Mouse (Mus musculus): ENCODE measurements around the gene Cdrt4. TPM values are rescaled to one million over a fixed set of nuclear protein-coding genes. Genes with fewer than 3 reads are reported as not detected.

Gene Cdrt4
- total and polyA plus RNA-seq, 2 experiments from 2014 or later, result 0.35 TPM; not detected in 1

- Histone ChIP-seq H3K9ac (replicated peaks; ENCODE audit: low read length) (no peak overlapping the region), H3K4me3 (ENCODE audit: low read length) (no peak overlapping the region), H3K4me2 (ENCODE audit: low read depth, low read length) (no peak overlapping the region), H3K4me1 (ENCODE audit: insufficient read depth, low read length) (no peaks in the 10 kb centered on the region), H3K27ac (no peak overlapping the region), H3K36me3 (ENCODE audit: insufficient read depth, low read length) (no peaks in the 10 kb centered on the region), H3K27me3 (ENCODE audit: insufficient read depth, low read length) (no peaks in the 10 kb centered on the region), H3K9me3 (ENCODE audit: low read length) (no peaks in the 10 kb centered on the region)
- no peak for ATAC-seq
- TF ChIP-seq CTCF (IDR thresholded peaks at IDR 0.05; ENCODE audit: low read depth), result no peak
- DNase-seq (ENCODE audit: low spot score), result no peak
- 90% methylated on average over 6 of the region's 6 CpGs for WGBS
These were observed 26.8 kb upstream of the Cdrt4 start for GRCm38 (mm10) chr11:62924091-62924761.

GRCm38 (mm10) chr11:62929799-62930198 is 21.2 kb upstream of the Cdrt4 start:
- Histone ChIP-seq H3K27me3 (ENCODE audit: insufficient read depth, low read length) (no peaks in the 10 kb centered on the region), H3K9me3 (ENCODE audit: low read length) (no peaks in the 10 kb centered on the region), H3K36me3 (ENCODE audit: insufficient read depth, low read length) (no peaks in the 10 kb centered on the region), H3K4me3 (ENCODE audit: low read length) (no peak overlapping the region), H3K27ac (no peak overlapping the region), H3K4me2 (ENCODE audit: low read depth, low read length) (no peak overlapping the region), H3K9ac (replicated peaks; ENCODE audit: low read length) (no peak overlapping the region), H3K4me1 (ENCODE audit: insufficient read depth, low read length) (no peaks in the 10 kb centered on the region)
- WGBS, result 76% methylated on average over 3 of the region's 3 CpGs
- ATAC-seq, result no peak
- DNase-seq (ENCODE audit: low spot score), result no peak
- TF ChIP-seq CTCF (IDR thresholded peaks at IDR 0.05; ENCODE audit: low read depth), result no peak

- H3K9me3 ChIP-seq (ENCODE audit: low read length), result no peaks in the 10 kb centered on the region
- no peak for ATAC-seq
- H3K9ac ChIP-seq (replicated peaks; ENCODE audit: low read length), result no peak overlapping the region
- H3K4me2 ChIP-seq (ENCODE audit: low read depth, low read length), result no peak overlapping the region
- no peak for TF ChIP-seq CTCF (IDR thresholded peaks at IDR 0.05; ENCODE audit: low read depth)
- DNase-seq (ENCODE audit: low spot score), result no peak
- no peaks in the 10 kb centered on the region for H3K4me1 ChIP-seq (ENCODE audit: insufficient read depth, low read length)
- WGBS, result 76% methylated on average over 4 of the region's 4 CpGs
- no peak overlapping the region for H3K4me3 ChIP-seq (ENCODE audit: low read length)
- H3K27me3 ChIP-seq (ENCODE audit: insufficient read depth, low read length), result no peaks in the 10 kb centered on the region
- no peak overlapping the region for H3K27ac ChIP-seq
- H3K36me3 ChIP-seq (ENCODE audit: insufficient read depth, low read length), result no peaks in the 10 kb centered on the region
These were observed 20.4 kb upstream of the Cdrt4 start for GRCm38 (mm10) chr11:62930574-62930973.

- Histone ChIP-seq H3K27me3 (ENCODE audit: insufficient read depth, low read length) (no peaks in the 10 kb centered on the region), H3K4me2 (ENCODE audit: low read depth, low read length) (no peak overlapping the region), H3K27ac (no peak overlapping the region), H3K4me3 (ENCODE audit: low read length) (no peak overlapping the region), H3K4me1 (ENCODE audit: insufficient read depth, low read length) (no peaks in the 10 kb centered on the region), H3K9ac (replicated peaks; ENCODE audit: low read length) (no peak overlapping the region), H3K9me3 (ENCODE audit: low read length) (no peaks in the 10 kb centered on the region), H3K36me3 (ENCODE audit: insufficient read depth, low read length) (no peaks in the 10 kb centered on the region)
- no peak for ATAC-seq
- DNase-seq (ENCODE audit: low spot score), result no peak
- 88% methylated on average over 5 of the region's 5 CpGs for WGBS
- no peak for TF ChIP-seq CTCF (IDR thresholded peaks at IDR 0.05; ENCODE audit: low read depth)
These were observed 19.9 kb upstream of the Cdrt4 start for GRCm38 (mm10) chr11:62931141-62931540.

- Histone ChIP-seq H3K4me2 (ENCODE audit: low read depth, low read length) (no peak overlapping the region), H3K4me3 (ENCODE audit: low read length) (no peak overlapping the region), H3K27ac (no peak overlapping the region), H3K4me1 (ENCODE audit: insufficient read depth, low read length) (no peaks in the 10 kb centered on the region), H3K27me3 (ENCODE audit: insufficient read depth, low read length) (no peaks in the 10 kb centered on the region), H3K36me3 (ENCODE audit: insufficient read depth, low read length) (no peaks in the 10 kb centered on the region), H3K9me3 (ENCODE audit: low read length) (no peaks in the 10 kb centered on the region), H3K9ac (replicated peaks; ENCODE audit: low read length) (no peak overlapping the region)
- no peak for ATAC-seq
- no peak for DNase-seq (ENCODE audit: low spot score)
- TF ChIP-seq CTCF (IDR thresholded peaks at IDR 0.05; ENCODE audit: low read depth), result no peak
- 86% methylated on average over 9 of the region's 9 CpGs for WGBS
These were observed 17.9 kb upstream of the Cdrt4 start for GRCm38 (mm10) chr11:62933099-62933498.

- no peak for ATAC-seq
- Histone ChIP-seq H3K27me3 (ENCODE audit: insufficient read depth, low read length) (no peaks in the 10 kb centered on the region), H3K9me3 (ENCODE audit: low read length) (no peaks in the 10 kb centered on the region), H3K27ac (no peak overlapping the region), H3K36me3 (ENCODE audit: insufficient read depth, low read length) (no peaks in the 10 kb centered on the region), H3K4me2 (ENCODE audit: low read depth, low read length) (no peak overlapping the region), H3K4me3 (ENCODE audit: low read length) (no peak overlapping the region), H3K9ac (replicated peaks; ENCODE audit: low read length) (no peak overlapping the region), H3K4me1 (ENCODE audit: insufficient read depth, low read length) (no peaks in the 10 kb centered on the region)
- no peak for TF ChIP-seq CTCF (IDR thresholded peaks at IDR 0.05; ENCODE audit: low read depth)
- no peak for DNase-seq (ENCODE audit: low spot score)
- WGBS, result 89% methylated on average over 11 of the region's 11 CpGs
These were observed 16.0 kb upstream of the Cdrt4 start for GRCm38 (mm10) chr11:62934795-62935514.

- no peak overlapping the region for H3K9ac ChIP-seq (replicated peaks; ENCODE audit: low read length)
- ATAC-seq (no peak), DNase-seq (ENCODE audit: low spot score) (no peak)
- no peak overlapping the region for H3K4me3 ChIP-seq (ENCODE audit: low read length)
- no peak for TF ChIP-seq CTCF (IDR thresholded peaks at IDR 0.05; ENCODE audit: low read depth)
- H3K27ac ChIP-seq, result no peak overlapping the region
- H3K36me3 ChIP-seq (ENCODE audit: insufficient read depth, low read length), result no peaks in the 10 kb centered on the region
- 91% methylated on average over 6 of the region's 6 CpGs for WGBS
- no peaks in the 10 kb centered on the region for H3K4me1 ChIP-seq (ENCODE audit: insufficient read depth, low read length)
- no peak overlapping the region for H3K4me2 ChIP-seq (ENCODE audit: low read depth, low read length)
- no peaks in the 10 kb centered on the region for H3K27me3 ChIP-seq (ENCODE audit: insufficient read depth, low read length)
- no peaks in the 10 kb centered on the region for H3K9me3 ChIP-seq (ENCODE audit: low read length)
These were observed 13.0 kb upstream of the Cdrt4 start for GRCm38 (mm10) chr11:62937986-62938385.
